Mouse (Mus musculus): Measurements from ENCODE around the gene Zfp420.

GRCm38 (mm10) chr7:29908130-29908950 lies 48.6 kb downstream of the Zfp420 start, which contains the start of gene Zfp383:
- TF ChIP-seq CTCF (IDR thresholded peaks at IDR 0.05; ENCODE audit: low read depth, low read length) (no peak), POLR2A (IDR thresholded peaks at IDR 0.05; ENCODE audit: borderline replicate concordance, low read depth, low read length) (no peak)

All from bone marrow macrophage, adult 2 months (primary cell).